Mouse (Mus musculus) cerebellum, postnatal 36 days (tissue): ENCODE results near the gene Cntn2.

Experiments used
- DNase-seq, 2 experiments: peaks; one replicate each; pipeline ENCODE4 v3.0.0; 2021 to 2022; ENCODE audit warnings: mixed read lengths in 2 of 2

Gene Cntn2

GRCm38 (mm10) chr1:132557901-132558631, 15.0 kb upstream of the Cntn2 start:
- DNase-seq = peak; percentile 69 to 71

GRCm38 (mm10) chr1:132543789-132544188, 733 bp upstream of the Cntn2 start:
- peak; percentile 17 to 23 for DNase-seq

GRCm38 (mm10) chr1:132541824-132542599, 1.0 kb downstream of the Cntn2 start:
- DNase-seq = peak; percentile 31 to 39

- peak; percentile 62 to 71 for DNase-seq
Observed at GRCm38 (mm10) chr1:132541171-132541823, 1.8 kb downstream of the Cntn2 start.

GRCm38 (mm10) chr1:132540701-132541100, 2.4 kb downstream of the Cntn2 start:
- peak; percentile 6 to 17 for DNase-seq

- DNase-seq = peak; percentile 84 to 87
Observed at GRCm38 (mm10) chr1:132537736-132538135, 5.3 kb downstream of the Cntn2 start.

GRCm38 (mm10) chr1:132536416-132536815, 6.6 kb downstream of the Cntn2 start:
- peak in 1 of 2 experiments; percentile 36 for DNase-seq

GRCm38 (mm10) chr1:132535541-132535940, 7.5 kb downstream of the Cntn2 start:
- DNase-seq = peak in 1 of 2 experiments; percentile 14

GRCm38 (mm10) chr1:132533840-132534239, 9.2 kb downstream of the Cntn2 start:
- peak in 1 of 2 experiments; percentile 4 for DNase-seq

GRCm38 (mm10) chr1:132532521-132532920, 10.5 kb downstream of the Cntn2 start:
- peak in 1 of 2 experiments; percentile 21 for DNase-seq

GRCm38 (mm10) chr1:132530631-132531191, 12.3 kb downstream of the Cntn2 start:
- DNase-seq = peak in 1 of 2 experiments; percentile 14

GRCm38 (mm10) chr1:132528647-132529334, 14.3 kb downstream of the Cntn2 start:
- DNase-seq = peak; percentile 87 to 88

GRCm38 (mm10) chr1:132528071-132528470, 15.0 kb downstream of the Cntn2 start:
- DNase-seq = peak in 1 of 2 experiments; percentile 35

- peak; percentile 77 to 94 for DNase-seq
Observed at GRCm38 (mm10) chr1:132525832-132526231, 17.2 kb downstream of the Cntn2 start.

- DNase-seq = peak; percentile 62 to 68
Observed at GRCm38 (mm10) chr1:132523920-132524319, 19.1 kb downstream of the Cntn2 start.

- peak in 1 of 2 experiments; percentile 7 for DNase-seq
Observed at GRCm38 (mm10) chr1:132523048-132523447, 20.0 kb downstream of the Cntn2 start.

GRCm38 (mm10) chr1:132520764-132521163, 22.3 kb downstream of the Cntn2 start:
- DNase-seq = peak in 1 of 2 experiments; percentile 40

- no peak for DNase-seq
Observed at GRCm38 (mm10) chr1:132519734-132520133, 23.3 kb downstream of the Cntn2 start.

GRCm38 (mm10) chr1:132518621-132519020, 24.4 kb downstream of the Cntn2 start:
- peak; percentile 79 to 86 for DNase-seq

- DNase-seq = peak in 1 of 2 experiments; percentile 28
Observed at GRCm38 (mm10) chr1:132516776-132517175, 26.3 kb downstream of the Cntn2 start.

GRCm38 (mm10) chr1:132515339-132515738, 27.7 kb downstream of the Cntn2 start:
- peak in 1 of 2 experiments; percentile 7 for DNase-seq

GRCm38 (mm10) chr1:132512106-132512505, 30.9 kb downstream of the Cntn2 start:
- peak; percentile 7 to 37 for DNase-seq
